Mouse (Mus musculus) midbrain, embryonic 15.5 days (tissue): ENCODE results near the gene F12. TPM values are rescaled to one million over a fixed set of nuclear protein-coding genes. Genes with fewer than 3 reads are reported as not detected.

Experiments
- ATAC-seq: fragments of 200-750 bp; cut with Nextera tagmentation; replicated peaks from 2 replicates; pipeline ENCODE4 v1.8.0; 2017; ENCODE audit warnings: moderate TSS enrichment
- H3K27ac ChIP-seq: fragments of 300-500 bp; sonication (generic); 2 replicates; pipeline ENCODE4 v1.5.1; 2015; ENCODE audit warnings: mild to moderate bottlenecking, inconsistent platforms
- H3K27me3 ChIP-seq: fragments of 300-500 bp; sonication (generic); replicated peaks from 2 replicates; pipeline ENCODE4 v1.6.1; 2015; ENCODE audit warnings: inconsistent platforms
- H3K36me3 ChIP-seq: fragments of 300-500 bp; sonication (generic); replicated peaks from 2 replicates; pipeline ENCODE4 v1.6.1; 2015; ENCODE audit warnings: inconsistent platforms
- H3K4me1 ChIP-seq: fragments of 300-500 bp; sonication (generic); 2 replicates; pipeline ENCODE4 v1.6.1; 2015; ENCODE audit warnings: inconsistent platforms
- H3K4me2 ChIP-seq: fragments of 300-500 bp; sonication (generic); 2 replicates; pipeline ENCODE4 v1.6.1; 2015; ENCODE audit warnings: inconsistent platforms, mild to moderate bottlenecking, moderate library complexity
- H3K4me3 ChIP-seq: fragments of 300-500 bp; sonication (generic); 2 replicates; pipeline ENCODE4 v1.5.1; 2015; ENCODE audit warnings: mild to moderate bottlenecking, inconsistent platforms
- H3K9ac ChIP-seq: fragments of 300-500 bp; sonication (generic); 2 replicates; pipeline ENCODE4 v1.6.1; 2015; ENCODE audit warnings: mild to moderate bottlenecking, inconsistent platforms
- H3K9me3 ChIP-seq: fragments of 300-500 bp; sonication (generic); 2 replicates; pipeline ENCODE4 v1.6.1; 2016; ENCODE audit warnings: inconsistent platforms
- WGBS: fragments of 180-500 bp; shearing (Covaris S2); methylation state at CpG from one replicate; pipeline ENCODE4 v1.1.7; 2015; ENCODE audit warnings: mixed read lengths; 5-methylcytosine and 5-hydroxymethylcytosine counted together
- polyA plus RNA-seq: library from polyadenylated mRNA; unstranded; fragments of >200 nt; fragmentation: Nextera tagmentation; extraction: Ambion mirVana; gene quantifications from 2 replicates; pipeline ENCODE4 v1.2.1, GENCODE M21; 2015

F12 gene
- polyA plus RNA-seq, 1 experiment from 2014 or later = 0.14 TPM

DNA sequence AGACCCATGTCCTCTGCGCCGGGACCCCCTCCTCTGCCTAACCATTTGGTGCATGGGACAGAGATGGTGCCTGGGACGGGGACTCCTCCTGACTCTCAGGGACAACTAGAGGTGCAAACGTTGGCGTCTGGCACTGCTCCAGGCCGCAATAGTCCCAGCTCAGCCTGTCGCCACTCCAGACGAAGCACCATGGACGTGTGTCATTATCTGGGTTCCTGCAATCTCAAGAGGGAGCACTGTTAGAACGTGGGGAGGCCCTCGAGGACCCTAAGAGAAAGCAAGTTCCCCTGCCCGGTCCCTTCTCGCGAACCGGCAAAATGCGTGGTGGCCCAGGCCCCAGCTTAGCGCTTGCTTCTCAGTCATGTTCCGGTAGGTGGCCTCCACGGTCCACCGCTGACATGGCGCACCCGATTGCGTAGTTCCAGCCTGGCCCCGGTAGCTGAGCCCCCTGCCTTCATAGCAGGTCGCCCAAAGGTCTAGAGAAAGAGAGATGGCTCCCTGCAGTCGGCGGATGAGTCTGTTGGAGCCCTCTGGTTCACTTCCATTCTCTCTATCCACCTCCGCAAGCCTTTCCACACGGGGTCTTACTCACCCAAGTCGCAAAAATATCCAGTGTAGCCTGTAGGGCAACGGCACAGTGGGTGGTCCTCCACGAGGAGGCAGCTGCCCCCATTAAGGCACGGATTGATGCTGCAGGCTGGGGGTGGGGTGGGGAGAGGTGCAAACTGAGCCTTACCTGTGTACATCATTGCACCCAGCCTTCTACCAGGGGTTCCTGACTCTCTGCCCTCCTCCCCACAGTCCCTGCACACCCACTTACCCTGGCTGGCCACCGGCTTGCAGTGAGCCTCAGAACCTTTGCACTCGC, 5.4 kb downstream of the F12 start:
- H3K9ac ChIP-seq = 0 out of 2 replicates have a peak overlapping the region, but pooled peaks have one; percentile 8
- H3K27ac ChIP-seq = no peak overlapping the region
- peaks cover 15% of the 10 kb centered on the region for H3K4me1 ChIP-seq
- WGBS = 16% methylated on average over 35 of the region's 35 CpGs
- H3K9me3 ChIP-seq = no peaks in the 10 kb centered on the region
- H3K4me2 ChIP-seq = peak overlapping the region; percentile 48
- peaks cover 46% of the 10 kb centered on the region for H3K27me3 ChIP-seq
- peak; percentile 78 for ATAC-seq
- peak overlapping the region; percentile 19 for H3K4me3 ChIP-seq
- no peaks in the 10 kb centered on the region for H3K36me3 ChIP-seq

DNA sequence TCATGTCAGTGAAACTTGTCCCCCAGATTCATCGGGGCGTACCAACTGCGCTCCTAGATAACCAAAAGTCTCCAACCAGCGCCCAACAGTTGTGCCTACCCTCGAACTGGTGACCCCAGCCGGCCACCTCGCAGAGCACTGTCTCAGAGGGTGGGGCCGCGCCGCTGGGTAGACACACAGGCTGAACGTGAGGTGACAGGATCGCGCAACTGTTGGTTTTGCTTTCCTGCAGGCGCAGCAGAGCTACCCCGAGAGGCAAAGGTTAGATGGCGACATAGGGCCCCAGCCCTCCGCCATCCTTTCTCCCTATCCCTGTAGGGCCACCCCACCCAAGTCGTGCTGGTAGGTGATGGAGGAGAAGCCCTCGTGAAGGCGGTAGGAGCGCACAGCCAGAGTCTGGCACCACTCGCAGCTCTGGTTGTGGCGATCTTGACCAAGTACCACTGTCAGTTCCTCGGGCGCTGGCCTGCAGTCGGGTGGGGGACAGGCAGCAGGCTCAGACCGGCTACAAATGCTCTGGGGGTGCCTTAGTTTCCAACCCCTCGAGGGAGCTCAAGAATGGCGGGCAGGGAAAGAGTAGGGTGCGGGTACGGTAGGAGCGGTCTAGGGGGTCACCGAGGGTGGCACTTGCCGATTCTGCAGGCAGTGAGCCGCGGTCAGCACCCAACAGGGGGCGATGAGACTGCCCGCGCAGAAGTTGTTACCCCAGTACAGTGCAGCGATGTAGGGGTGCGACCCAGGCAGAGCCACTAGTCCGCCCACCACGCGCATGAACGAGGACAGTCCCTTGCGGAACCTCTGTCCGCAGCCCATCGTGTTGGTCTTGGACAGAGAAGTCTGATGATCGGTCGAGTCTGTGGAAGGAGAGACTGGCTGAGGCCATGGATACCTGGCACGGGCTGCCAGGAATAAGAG, 6.3 kb downstream of the F12 start:
- no peak; the same call in 1 of the 2 replicates for ATAC-seq
- Histone ChIP-seq H3K9ac (no peak overlapping the region), H3K36me3 (no peaks in the 10 kb centered on the region), H3K4me2 (peak overlapping the region; percentile 48), H3K27ac (no peak overlapping the region), H3K27me3 (peaks cover 46% of the 10 kb centered on the region), H3K4me3 (no peak overlapping the region), H3K9me3 (no peaks in the 10 kb centered on the region), H3K4me1 (peaks cover 15% of the 10 kb centered on the region)
- WGBS = 32% methylated on average over 51 of the region's 51 CpGs

DNA sequence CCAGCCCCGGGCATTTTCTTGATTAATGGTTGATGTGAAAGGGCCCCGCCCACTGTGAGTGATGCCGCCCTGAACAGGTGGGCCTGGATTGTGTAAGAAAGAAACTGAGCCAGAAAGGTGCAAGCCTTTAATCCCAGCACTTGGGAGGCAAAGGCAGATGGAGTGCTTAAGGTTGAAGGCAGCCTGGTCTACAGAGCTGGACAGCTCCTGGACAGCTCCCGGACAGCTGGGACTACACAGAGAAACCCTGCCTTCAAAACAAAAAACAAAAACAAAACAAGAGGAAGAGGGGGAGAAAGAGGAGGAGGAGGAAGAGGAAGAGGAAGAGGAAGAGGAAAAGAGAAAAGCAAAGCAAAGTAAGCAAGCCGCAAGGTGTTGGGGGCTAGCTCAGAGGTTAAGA, 7.5 kb downstream of the F12 start:
- Histone ChIP-seq H3K27me3 (peaks cover 46% of the 10 kb centered on the region), H3K4me1 (peaks cover 20% of the 10 kb centered on the region)
- ATAC-seq = no peak

DNA sequence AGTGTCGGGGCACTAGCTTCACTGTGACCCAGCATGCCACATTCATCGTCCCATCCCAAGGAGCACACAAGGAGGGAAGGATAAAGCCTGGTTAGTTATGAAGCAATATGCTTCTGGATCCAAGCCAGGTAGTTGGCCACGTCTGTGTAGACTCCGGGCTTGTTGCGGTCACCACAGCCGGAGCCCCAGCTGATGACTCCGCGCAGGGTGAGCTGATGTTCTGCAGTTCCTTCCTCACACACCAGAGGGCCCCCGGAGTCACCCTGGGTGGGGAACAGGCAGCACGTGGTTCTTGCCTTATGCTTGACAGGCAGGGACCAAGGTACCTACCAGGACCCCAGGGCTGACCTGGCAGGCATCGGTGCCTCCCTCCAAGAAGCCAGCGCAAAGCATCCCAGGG, 8.6 kb downstream of the F12 start:
- Histone ChIP-seq H3K27me3 (peaks cover 46% of the 10 kb centered on the region), H3K4me2 (peak overlapping the region; percentile 34), H3K9ac (no peak overlapping the region; the same call in 1 of the 2 replicates), H3K36me3 (no peaks in the 10 kb centered on the region), H3K9me3 (no peaks in the 10 kb centered on the region), H3K27ac (no peak overlapping the region), H3K4me1 (peaks cover 20% of the 10 kb centered on the region), H3K4me3 (0 out of 2 replicates have a peak overlapping the region, but pooled peaks have one; percentile 4)
- ATAC-seq = peak; percentile 73; the same call in 1 of the 2 replicates
- 11% methylated on average over 12 of the region's 12 CpGs for whole genome bisulfite sequencing

More for the DNA sequence above, 7.5 kb downstream of the F12 start:
- H3K27ac ChIP-seq = no peak overlapping the region
- H3K9ac ChIP-seq = no peak overlapping the region
- WGBS = 88% methylated on average over 5 of the region's 5 CpGs
- no peaks in the 10 kb centered on the region for H3K9me3 ChIP-seq
- H3K36me3 ChIP-seq = no peaks in the 10 kb centered on the region
- H3K4me3 ChIP-seq = no peak overlapping the region
- no peak overlapping the region for H3K4me2 ChIP-seq

DNA sequence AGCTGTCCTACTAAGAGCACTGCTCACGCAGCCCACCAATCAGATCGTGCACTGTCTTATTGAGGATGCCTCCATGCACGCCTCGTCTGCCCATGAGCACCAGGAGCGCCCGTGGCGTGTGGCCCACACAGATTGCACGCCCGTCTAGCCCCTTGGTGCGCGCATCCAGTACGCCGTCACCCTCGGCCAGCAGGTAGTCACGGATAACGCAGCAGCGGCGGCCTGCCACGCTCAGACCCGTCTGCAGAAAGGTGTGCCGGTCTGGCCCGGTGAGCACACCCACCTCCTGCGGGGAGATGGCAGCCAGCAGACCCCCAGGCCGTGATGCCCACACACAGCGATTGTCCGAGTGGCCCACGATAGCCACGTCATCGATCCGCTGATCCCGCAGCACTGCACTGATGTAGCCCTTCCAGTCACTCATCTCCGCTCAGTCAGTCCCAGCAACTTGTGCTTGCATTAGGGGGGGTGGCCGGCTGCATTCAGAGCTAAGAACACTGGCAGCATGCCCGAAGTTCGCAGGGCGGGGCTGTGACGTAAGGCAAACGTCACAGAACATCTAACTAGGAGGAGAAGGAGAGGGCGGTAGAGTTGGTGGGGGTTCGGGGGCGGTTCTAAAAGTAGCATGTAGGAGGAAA, 11.7 kb downstream of the F12 start, which contains the start of gene Pfn3:
TSS of gene Pfn3 (minus strand) at position 490 of the 638 bp plus-strand sequence.
- no peak within 1 kb of the TSS for H3K27ac ChIP-seq
- H3K27me3 ChIP-seq = peaks cover 21% of the 10 kb centered on the region
- H3K4me3 ChIP-seq = peak within 1 kb of the TSS; percentile 39
- H3K36me3 ChIP-seq = no peaks in the 10 kb centered on the region
- peak within 1 kb of the TSS; percentile 33 for H3K9ac ChIP-seq
- no peaks in the 10 kb centered on the region for H3K9me3 ChIP-seq
- ATAC-seq = peak; percentile 67
- WGBS = 11% methylated on average over 41 of the region's 41 CpGs
- H3K4me1 ChIP-seq = peaks cover 10% of the 10 kb centered on the region
- H3K4me2 ChIP-seq = peak within 1 kb of the TSS; percentile 60

DNA sequence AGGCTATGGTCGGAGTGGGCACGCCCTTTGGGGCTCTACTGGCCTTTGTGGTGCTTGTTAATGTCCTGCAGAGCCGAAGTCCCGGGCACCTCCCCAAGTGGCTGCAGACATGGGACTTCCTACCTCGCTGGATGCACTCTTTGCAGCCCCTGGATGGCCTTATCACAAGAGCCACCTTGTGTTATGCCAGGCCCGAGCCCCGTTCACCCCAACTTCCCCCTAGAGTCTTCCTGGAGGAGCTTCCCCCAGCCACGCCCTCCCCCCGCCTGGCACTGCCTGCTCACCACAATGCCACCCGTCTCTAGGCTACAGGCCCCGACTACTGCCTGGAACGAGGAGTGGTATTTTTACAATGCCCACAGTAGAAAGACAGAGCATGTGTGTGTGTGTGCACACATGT, 13.3 kb downstream of the F12 start:
- H3K9me3 ChIP-seq = no peaks in the 10 kb centered on the region
- no peaks in the 10 kb centered on the region for H3K36me3 ChIP-seq
- H3K4me2 ChIP-seq = no peak overlapping the region
- 82% methylated on average over 12 of the region's 12 CpGs for WGBS
- peaks cover 7% of the 10 kb centered on the region; the same call in 1 of the 2 replicates for H3K27me3 ChIP-seq
- peaks cover 10% of the 10 kb centered on the region for H3K4me1 ChIP-seq
- no peak overlapping the region for H3K4me3 ChIP-seq
- H3K9ac ChIP-seq = no peak overlapping the region
- H3K27ac ChIP-seq = no peak overlapping the region
- no peak for ATAC-seq

DNA sequence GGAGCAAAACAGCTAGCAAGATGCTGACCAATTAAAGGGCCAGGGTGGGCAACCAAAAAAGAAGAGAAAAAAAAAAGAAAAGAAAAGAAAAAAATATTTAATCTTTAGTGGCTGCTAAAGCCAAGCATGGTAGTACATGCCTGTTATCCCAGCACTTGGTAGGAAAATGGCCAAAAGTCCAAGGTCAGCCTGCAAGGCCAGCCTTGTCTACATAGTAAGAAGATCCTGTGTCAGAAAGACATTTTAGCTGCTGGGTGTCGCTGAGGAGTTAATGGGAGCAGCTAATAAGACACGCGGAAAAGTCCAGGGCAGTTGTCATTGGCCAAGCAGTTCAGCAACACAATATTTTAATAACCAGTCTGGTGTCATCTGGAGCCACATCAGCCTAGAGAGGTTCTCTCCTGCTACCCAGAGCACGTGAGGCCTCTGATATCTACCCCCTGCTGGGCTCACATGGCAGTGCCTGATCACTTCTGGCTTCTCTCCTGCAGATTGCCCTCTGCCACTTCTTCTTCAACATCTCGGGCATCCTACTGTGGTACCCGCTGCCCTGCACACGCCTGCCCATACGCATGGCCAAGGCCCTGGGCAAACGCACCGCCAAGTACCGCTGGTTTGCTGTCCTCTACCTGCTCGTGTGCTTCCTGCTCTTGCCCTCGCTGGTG, 13.8 kb downstream of the F12 start:
- no peaks in the 10 kb centered on the region for H3K9me3 ChIP-seq
- 80% methylated on average over 13 of the region's 13 CpGs for WGBS
- H3K27me3 ChIP-seq = peaks cover 5% of the 10 kb centered on the region; the same call in 1 of the 2 replicates

DNA sequence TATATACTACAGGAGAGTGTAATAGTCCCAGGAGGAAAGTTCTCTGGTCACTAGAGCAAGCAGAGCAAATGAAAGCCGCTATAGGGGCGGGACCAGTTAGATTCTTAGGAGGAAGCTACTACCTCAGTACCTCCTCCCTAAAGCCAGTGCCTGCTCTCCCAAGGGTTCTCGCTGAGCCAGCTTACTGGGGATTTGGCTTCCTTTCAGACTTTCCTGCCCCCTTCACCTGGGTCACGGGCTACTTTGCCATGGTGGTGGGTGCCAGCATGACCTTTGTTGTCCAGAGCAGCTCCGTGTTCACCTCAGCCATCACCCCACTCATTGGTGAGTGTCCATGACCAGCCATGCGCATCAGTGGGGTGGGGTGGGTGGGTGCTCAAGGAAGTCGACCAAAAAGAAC, 14.8 kb downstream of the F12 start:
- Histone ChIP-seq H3K9ac (no peak overlapping the region), H3K9me3 (no peaks in the 10 kb centered on the region), H3K36me3 (no peaks in the 10 kb centered on the region), H3K4me3 (no peak overlapping the region), H3K27ac (no peak overlapping the region), H3K27me3 (no peaks in the 10 kb centered on the region), H3K4me2 (no peak overlapping the region), H3K4me1 (peaks cover 5% of the 10 kb centered on the region; the same call in 1 of the 2 replicates)
- no peak for ATAC-seq
- WGBS = 66% methylated on average over 7 of the region's 7 CpGs

More for the DNA sequence above, 13.8 kb downstream of the F12 start:
- Histone ChIP-seq H3K36me3 (no peaks in the 10 kb centered on the region), H3K4me1 (peaks cover 5% of the 10 kb centered on the region; the same call in 1 of the 2 replicates), H3K27ac (no peak overlapping the region), H3K4me3 (no peak overlapping the region), H3K9ac (no peak overlapping the region), H3K4me2 (no peak overlapping the region)
- no peak for ATAC-seq

DNA sequence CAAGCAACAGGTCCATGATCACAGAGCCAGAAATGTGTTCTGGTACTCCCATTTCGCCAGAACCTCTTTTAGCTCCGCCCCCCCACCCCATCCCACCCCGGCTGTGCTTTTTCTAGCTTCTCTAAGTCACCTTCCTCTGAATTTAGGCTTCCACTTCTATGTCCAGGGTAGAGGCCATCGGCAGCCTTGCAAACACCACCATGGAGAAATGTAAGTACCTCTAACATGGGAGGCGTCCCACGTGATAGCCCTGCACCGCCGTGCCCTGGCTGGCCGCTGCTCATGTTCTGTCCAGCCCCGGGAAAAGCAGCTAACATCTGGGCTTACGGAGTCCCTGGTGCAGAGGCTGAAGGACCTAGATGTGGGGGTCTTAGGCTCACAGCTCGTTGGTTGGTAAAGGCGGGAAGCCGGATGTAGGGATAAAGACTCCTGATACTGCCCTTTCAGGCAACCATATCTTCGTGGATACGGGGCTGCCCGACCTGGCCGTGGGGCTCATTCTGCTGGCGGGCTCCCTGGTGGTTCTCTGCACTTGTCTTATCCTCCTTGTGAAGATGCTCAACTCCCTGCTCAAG, 18.0 kb downstream of the F12 start:
- Histone ChIP-seq H3K36me3 (no peaks in the 10 kb centered on the region), H3K9ac (no peak overlapping the region), H3K4me2 (no peak overlapping the region), H3K4me1 (peaks cover 12% of the 10 kb centered on the region), H3K27ac (no peak overlapping the region), H3K9me3 (no peaks in the 10 kb centered on the region), H3K4me3 (no peak overlapping the region), H3K27me3 (no peaks in the 10 kb centered on the region)
- WGBS = 90% methylated on average over 19 of the region's 19 CpGs
- ATAC-seq = no peak

DNA sequence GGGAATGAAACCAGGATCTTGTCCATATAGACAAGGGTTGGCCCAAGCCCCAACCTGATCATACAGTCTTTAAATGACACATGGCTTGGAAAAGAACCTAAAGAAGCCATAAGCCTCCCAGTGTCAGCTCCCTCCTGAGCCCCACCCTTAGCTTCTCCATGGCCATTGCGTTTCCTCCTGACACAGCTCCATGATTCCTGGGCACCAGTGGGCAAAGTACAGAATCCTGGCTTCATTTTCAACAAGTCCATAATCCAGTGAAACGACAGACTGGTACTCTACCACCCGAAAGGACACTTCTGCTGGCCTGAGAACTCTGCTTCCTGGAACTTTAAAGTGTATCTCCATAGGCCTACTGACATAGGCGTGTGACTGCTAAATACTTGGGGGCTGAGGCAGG, 19.3 kb downstream of the F12 start:
- no peak for ATAC-seq
- Histone ChIP-seq H3K27ac (no peak overlapping the region), H3K9ac (no peak overlapping the region), H3K27me3 (no peaks in the 10 kb centered on the region), H3K36me3 (no peaks in the 10 kb centered on the region), H3K9me3 (no peaks in the 10 kb centered on the region), H3K4me2 (no peak overlapping the region), H3K4me1 (peaks cover 12% of the 10 kb centered on the region), H3K4me3 (no peak overlapping the region)
- 90% methylated on average over 4 of the region's 4 CpGs for WGBS

DNA sequence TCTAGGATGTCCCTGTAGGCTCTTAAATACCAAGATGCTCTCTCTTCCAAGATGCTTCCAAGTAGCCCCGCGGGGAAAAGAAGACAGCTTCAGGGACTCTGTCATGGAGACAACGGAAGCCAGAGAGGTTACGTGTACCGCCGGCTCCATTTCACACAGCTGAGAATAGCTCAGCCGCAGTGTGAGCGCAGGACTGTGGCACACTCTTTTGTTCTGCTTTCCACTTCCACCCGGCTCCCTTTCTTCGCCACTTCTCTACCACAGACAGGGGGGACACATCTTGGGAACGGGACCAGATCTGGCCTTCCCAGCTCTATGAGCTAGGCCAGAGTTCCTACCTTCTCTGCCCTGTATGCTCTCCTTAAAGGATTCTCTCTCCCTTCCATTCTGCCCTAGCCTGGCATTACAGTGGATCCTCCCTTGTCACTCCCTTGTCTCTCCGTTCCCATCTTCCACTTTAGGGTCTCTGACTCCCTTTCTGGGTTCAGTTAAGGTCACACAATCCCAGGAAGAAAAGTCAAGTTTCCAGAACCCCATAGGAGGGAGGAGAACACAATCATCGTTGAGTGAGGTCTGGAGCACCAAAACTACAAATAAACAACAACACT, 20.7 kb downstream of the F12 start:
- 47% methylated on average over 13 of the region's 13 CpGs for WGBS
- no peak overlapping the region for H3K4me3 ChIP-seq
- peak; percentile 71 for ATAC-seq
- H3K27me3 ChIP-seq = no peaks in the 10 kb centered on the region
- H3K4me1 ChIP-seq = peaks cover 12% of the 10 kb centered on the region
- peak overlapping the region; percentile 64 for H3K27ac ChIP-seq
- H3K9me3 ChIP-seq = no peaks in the 10 kb centered on the region
- H3K36me3 ChIP-seq = no peaks in the 10 kb centered on the region
- H3K9ac ChIP-seq = no peak overlapping the region
- H3K4me2 ChIP-seq = peak overlapping the region; percentile 3; the same call in 1 of the 2 replicates
